Mouse (Mus musculus) left cerebral cortex, postnatal 4 days (tissue): Measurements from ENCODE around the gene Efcab12. TPM values are rescaled to one million over a fixed set of nuclear protein-coding genes. Genes with fewer than 3 reads are reported as not detected.
"Not testable (repeated sequence)": the region's sequence is repeated elsewhere in the genome, so short reads cannot be mapped to it uniquely, and the experiment has no call there.

Experiments used
- DNase-seq: peaks from one replicate; pipeline ENCODE4 v3.0.0-alpha.2; 2022
- intact Hi-C: fragments of 180-260 bp; cut with DNase I; formaldehyde crosslinking; loops from one replicate; pipeline ENCODE4 v1.15.1; 2025
- total RNA-seq, 2 experiments: library from RNA; stranded (reverse); gene quantifications; 2 replicates each; pipeline ENCODE4 v1.2.3; 2021

Gene Efcab12
- total RNA-seq, 2 experiments from 2014 or later: 3.0 to 3.6 TPM

GRCm38 (mm10) chr6:115846640-115847411 lies 8.6 kb upstream of the Efcab12 start:
- intact Hi-C loops: no loop called here
- peak; percentile 55 for DNase-seq

- DNase-seq: no peak
- intact Hi-C loops: no loop called here
Observed at GRCm38 (mm10) chr6:115845006-115845405, 6.8 kb upstream of the Efcab12 start.

GRCm38 (mm10) chr6:115838745-115839144 lies 533 bp upstream of the Efcab12 start:
- intact Hi-C loops: no loop called here
- no peak for DNase-seq

GRCm38 (mm10) chr6:115833861-115834260 lies 4.4 kb downstream of the Efcab12 start:
- intact Hi-C loops: no loop called here
- no peak for DNase-seq

GRCm38 (mm10) chr6:115832152-115832850 lies 5.9 kb downstream of the Efcab12 start:
- intact Hi-C loops: no loop called here
- no peak for DNase-seq

GRCm38 (mm10) chr6:115830779-115831601 lies 7.2 kb downstream of the Efcab12 start:
- no peak for DNase-seq
- intact Hi-C loops: no loop called here

GRCm38 (mm10) chr6:115823850-115824464 lies 14.3 kb downstream of the Efcab12 start:
- intact Hi-C loops: not testable (repeated sequence)
- DNase-seq: peak; percentile 64

GRCm38 (mm10) chr6:115821216-115821993 lies 16.8 kb downstream of the Efcab12 start:
- DNase-seq: no peak
- intact Hi-C loops: no loop called here

- intact Hi-C loops: no loop called here
- DNase-seq: peak; percentile 35
Observed at GRCm38 (mm10) chr6:115818129-115818528, 20.1 kb downstream of the Efcab12 start.

- intact Hi-C loops: no loop called here
- no peak for DNase-seq
Observed at GRCm38 (mm10) chr6:115815041-115815440, 23.2 kb downstream of the Efcab12 start.

GRCm38 (mm10) chr6:115814104-115814503 lies 24.1 kb downstream of the Efcab12 start:
- peak; percentile 62 for DNase-seq
- intact Hi-C loops: no loop called here

GRCm38 (mm10) chr6:115811606-115812005 lies 26.6 kb downstream of the Efcab12 start:
- intact Hi-C loops: no loop called here
- no peak for DNase-seq

GRCm38 (mm10) chr6:115808488-115809231 lies 29.6 kb downstream of the Efcab12 start, which contains the start of gene Rpl32:
Gene Rpl32 (minus strand): TSS chr6:115808747.
- intact Hi-C loops: loop anchor here (5.0 kb wide), 1 partner anchor 44 kb away; the partner anchor contains the start of genes Ift122 and Mbd4
- DNase-seq: peak; percentile 85

GRCm38 (mm10) chr6:115808196-115808487 lies 30.1 kb downstream of the Efcab12 start:
- intact Hi-C loops: loop anchor here (5.0 kb wide), 1 partner anchor 44 kb away; the partner anchor contains the start of genes Ift122 and Mbd4
- DNase-seq: no peak

GRCm38 (mm10) chr6:115807464-115808195 lies 30.6 kb downstream of the Efcab12 start:
- intact Hi-C loops: loop anchor here (5.0 kb wide), 1 partner anchor 45 kb away; the partner anchor contains the start of genes Ift122 and Mbd4
- no peak for DNase-seq

- intact Hi-C loops: loop anchor here (5.0 kb wide), 1 partner anchor 48 kb away; the partner anchor contains the start of genes Ift122 and Mbd4
- no peak for DNase-seq
Observed at GRCm38 (mm10) chr6:115804432-115805192, 33.6 kb downstream of the Efcab12 start.

GRCm38 (mm10) chr6:115803541-115804382 lies 34.5 kb downstream of the Efcab12 start:
- DNase-seq: peak; percentile 82
- intact Hi-C loops: no loop called here
